Mouse (Mus musculus) thymus, adult 2 months (tissue): ENCODE measurements around the gene Frzb. TPM values are rescaled to one million over a fixed set of nuclear protein-coding genes. Genes with fewer than 3 reads are reported as not detected.

Experiments used
- DNase-seq: peaks from one replicate; pipeline ENCODE4 v3.0.0; 2021
- H3K27ac ChIP-seq: fragments of 200-500 bp; 2 replicates; pipeline ENCODE4 v1.5.1; 2012; ENCODE audit warnings: low read length, control low read depth; ENCODE audit not compliant: control insufficient read depth, insufficient read depth
- H3K27me3 ChIP-seq: fragments of 200-500 bp; 2 replicates; pipeline ENCODE4 v1.6.1; 2012; ENCODE audit warnings: mild to moderate bottlenecking, low read length, moderate library complexity, mixed read lengths; ENCODE audit not compliant: control insufficient read depth, insufficient read depth
- H3K36me3 ChIP-seq: fragments of 200-500 bp; 2 replicates; pipeline ENCODE4 v1.6.1; 2012; ENCODE audit warnings: mild to moderate bottlenecking, low read length, moderate library complexity; ENCODE audit not compliant: control insufficient read depth, insufficient read depth
- H3K4me1 ChIP-seq: fragments of 200-500 bp; replicated peaks from 2 replicates; pipeline ENCODE4 v1.6.1; 2012; ENCODE audit warnings: low read length; ENCODE audit not compliant: control insufficient read depth, insufficient read depth
- H3K4me3 ChIP-seq: fragments of 200-500 bp; 2 replicates; pipeline ENCODE4 v1.5.1; 2012; ENCODE audit warnings: mild to moderate bottlenecking, low read length, control low read depth, moderate library complexity; ENCODE audit not compliant: control insufficient read depth, insufficient read depth
- CTCF ChIP-seq: fragments of 200-500 bp; IDR thresholded peaks from 2 replicates; pipeline ENCODE4 v1.5.1; 2012; ENCODE audit warnings: mild to moderate bottlenecking, control low read depth, low read length, moderate library complexity, borderline replicate concordance; ENCODE audit not compliant: control insufficient read depth, poor library complexity, insufficient read depth; ENCODE audit errors: extremely low read depth
- POLR2A ChIP-seq: fragments of 200-500 bp; IDR thresholded peaks from 2 replicates; pipeline ENCODE4 v1.6.1; 2012; ENCODE audit warnings: mild to moderate bottlenecking, low read length, control low read depth, moderate library complexity; ENCODE audit not compliant: control insufficient read depth, poor library complexity, insufficient read depth; ENCODE audit errors: extremely low read depth
- WGBS: fragments of 180-500 bp; shearing (Covaris S2); methylation state at CpG from one replicate; pipeline ENCODE4 v1.1.7; 2018; 5-methylcytosine and 5-hydroxymethylcytosine counted together
- polyA plus RNA-seq: library from polyadenylated mRNA; depleted of rRNA; stranded (reverse); fragments of >200 nt; gene quantifications from 2 replicates; pipeline ENCODE4 v1.2.3, GENCODE M21; 2012

Gene Frzb
- polyA plus RNA-seq, 1 experiment: 0.32 TPM

DNA sequence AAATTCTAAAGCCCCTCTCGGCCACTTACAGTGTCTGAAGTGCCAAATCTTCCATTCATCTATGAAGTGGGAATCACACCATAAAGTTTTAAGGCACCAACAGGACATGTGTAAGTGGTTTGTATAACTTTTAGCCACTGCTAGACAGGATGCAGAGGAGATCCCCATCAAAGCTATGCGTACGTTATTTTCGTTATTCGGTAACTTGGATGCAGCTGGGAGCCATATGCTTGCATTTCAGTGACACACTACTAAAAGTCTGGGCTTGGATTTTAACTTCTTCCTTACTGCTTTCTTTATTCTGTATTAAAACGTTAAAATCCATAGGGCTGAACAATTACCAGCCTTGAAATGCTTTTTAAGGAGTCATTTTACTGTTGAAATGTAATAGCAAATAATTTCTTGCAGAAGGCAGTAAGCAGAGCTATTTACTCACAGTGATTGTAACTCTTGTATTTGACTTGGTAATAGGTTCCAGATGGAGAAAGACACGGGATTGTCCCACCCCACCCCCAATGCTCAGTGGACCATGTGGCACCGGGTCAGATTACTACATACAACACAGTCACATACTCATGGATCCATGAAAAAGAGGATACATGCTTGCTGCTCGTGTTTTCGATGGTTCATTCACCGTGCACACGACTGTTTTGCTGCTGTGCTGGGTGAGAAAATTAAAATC lies 37.4 kb downstream of the Frzb start:
- Histone ChIP-seq H3K36me3 (no peaks in the 10 kb centered on the region), H3K27ac (no peak overlapping the region), H3K4me3 (no peak overlapping the region), H3K27me3 (no peaks in the 10 kb centered on the region), H3K4me1 (no peaks in the 10 kb centered on the region)
- TF ChIP-seq POLR2A (no peak), CTCF (no peak)
- WGBS: 88% methylated on average over 12 of the region's 12 CpGs
- DNase-seq: no peak

- Histone ChIP-seq H3K4me1 (no peaks in the 10 kb centered on the region), H3K36me3 (no peaks in the 10 kb centered on the region), H3K27ac (no peak overlapping the region), H3K4me3 (no peak overlapping the region), H3K27me3 (no peaks in the 10 kb centered on the region)
- 56% methylated on average over 5 of the region's 5 CpGs for WGBS
- TF ChIP-seq POLR2A (no peak), CTCF (no peak)
- no peak for DNase-seq
Measured at GRCm38 (mm10) chr2:80404770-80405169, 42.7 kb downstream of the Frzb start.

DNA sequence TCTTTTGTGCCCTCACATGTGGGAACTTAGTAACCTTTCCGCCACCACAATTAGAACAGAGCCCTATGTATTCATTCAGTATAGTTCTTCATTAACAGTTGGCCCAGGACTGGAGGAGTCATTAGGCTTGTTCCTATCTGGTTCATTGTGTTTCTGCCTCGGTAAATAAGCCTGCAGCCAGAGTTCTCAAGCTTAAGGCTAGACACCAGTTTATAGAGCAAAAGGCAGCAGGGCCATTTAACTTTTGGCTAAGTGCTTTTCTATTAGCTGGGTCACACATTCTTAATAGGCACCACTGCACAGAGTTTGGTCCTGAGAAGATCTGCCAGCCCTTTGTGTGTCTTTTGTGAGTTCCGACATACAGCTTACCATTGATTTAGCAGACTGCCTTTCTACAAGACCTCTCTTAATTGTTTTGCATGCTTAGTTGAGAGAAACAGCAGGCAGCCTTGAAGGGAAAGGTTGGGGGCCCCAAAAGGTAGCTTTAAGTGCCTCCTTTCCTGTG lies 48.8 kb downstream of the Frzb start:
- Histone ChIP-seq H3K4me1 (no peaks in the 10 kb centered on the region), H3K4me3 (no peak overlapping the region), H3K27ac (no peak overlapping the region), H3K27me3 (no peaks in the 10 kb centered on the region), H3K36me3 (no peaks in the 10 kb centered on the region)
- WGBS: 71% methylated on average over 3 of the region's 3 CpGs
- no peak for TF ChIP-seq POLR2A
- no peak for TF ChIP-seq CTCF
- DNase-seq: no peak

DNA sequence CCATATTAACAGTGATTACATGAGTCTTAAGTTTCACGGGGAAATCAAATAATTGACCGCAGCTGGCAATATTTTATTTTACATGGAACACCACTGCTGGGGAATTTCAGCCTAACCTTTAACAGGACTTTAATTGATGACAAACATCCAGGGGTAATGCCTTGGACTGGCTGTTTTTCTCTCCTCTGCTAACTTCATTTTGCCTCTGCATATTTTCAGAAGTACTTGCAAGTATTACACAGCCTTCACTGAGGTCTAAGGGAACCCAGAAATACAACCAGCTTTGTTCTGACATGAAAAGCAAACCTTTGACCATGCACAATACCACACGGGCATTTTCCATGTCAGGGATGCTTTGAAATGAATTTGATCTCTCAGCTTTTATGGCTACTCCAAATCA lies 50.6 kb downstream of the Frzb start:
- no peak for TF ChIP-seq POLR2A
- no peak for TF ChIP-seq CTCF
- Histone ChIP-seq H3K27me3 (no peaks in the 10 kb centered on the region), H3K36me3 (no peaks in the 10 kb centered on the region), H3K4me3 (no peak overlapping the region), H3K4me1 (no peaks in the 10 kb centered on the region), H3K27ac (no peak overlapping the region)
- WGBS: 82% methylated on average over 3 of the region's 3 CpGs
- DNase-seq: no peak

DNA sequence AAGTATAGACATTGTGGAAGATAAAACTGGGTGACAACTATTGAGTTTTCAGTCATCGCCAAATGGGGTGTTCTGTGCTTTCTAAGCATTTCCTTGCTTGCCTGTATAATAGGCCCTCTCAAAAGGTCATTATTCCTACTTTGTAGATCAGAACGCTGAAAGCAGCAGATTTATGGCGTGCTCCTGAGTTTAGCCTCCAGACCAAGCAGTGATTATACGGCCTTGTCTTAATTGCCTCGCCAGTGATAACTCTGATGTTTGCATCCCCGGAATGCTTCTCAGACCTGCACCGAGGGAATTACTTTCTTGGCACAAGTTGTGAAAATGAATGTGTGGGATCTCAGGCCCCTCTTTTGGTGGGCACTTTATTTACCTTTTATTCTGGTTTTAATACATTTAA lies 51.4 kb downstream of the Frzb start:
- Histone ChIP-seq H3K4me3 (no peak overlapping the region), H3K36me3 (no peaks in the 10 kb centered on the region), H3K4me1 (no peaks in the 10 kb centered on the region), H3K27ac (no peak overlapping the region), H3K27me3 (no peaks in the 10 kb centered on the region)
- DNase-seq: no peak
- 78% methylated on average over 7 of the region's 7 CpGs for WGBS
- TF ChIP-seq POLR2A (no peak), CTCF (no peak)

- Histone ChIP-seq H3K4me3 (no peak overlapping the region), H3K36me3 (no peaks in the 10 kb centered on the region), H3K27me3 (no peaks in the 10 kb centered on the region), H3K4me1 (no peaks in the 10 kb centered on the region), H3K27ac (no peak overlapping the region)
- WGBS: 97% methylated on average over 3 of the region's 3 CpGs
- TF ChIP-seq POLR2A: no peak
- TF ChIP-seq CTCF: no peak
- DNase-seq: no peak
Measured at GRCm38 (mm10) chr2:80388341-80388740, 59.1 kb downstream of the Frzb start.
